Mouse (Mus musculus) stomach, embryonic 15.5 days (tissue): Measurements from ENCODE around the gene Dlx5. TPM values are rescaled to one million over a fixed set of nuclear protein-coding genes. Genes with fewer than 3 reads are reported as not detected.

ENCODE experiments used
- ATAC-seq: fragments of 200-750 bp; cut with Nextera tagmentation; 2 replicates; pipeline ENCODE4 v1.8.0; 2017; ENCODE audit warnings: low read depth, moderate number of reproducible peaks, moderate TSS enrichment; ENCODE audit not compliant: insufficient read depth, low FRiP score
- H3K27ac ChIP-seq: fragments of 300-500 bp; sonication (generic); 2 replicates; pipeline ENCODE4 v1.5.1; 2015; ENCODE audit warnings: mild to moderate bottlenecking, inconsistent platforms
- H3K27me3 ChIP-seq: fragments of 300-500 bp; sonication (generic); replicated peaks from 2 replicates; pipeline ENCODE4 v1.6.1; 2015; ENCODE audit warnings: inconsistent platforms
- H3K36me3 ChIP-seq: fragments of 300-500 bp; sonication (generic); 2 replicates; pipeline ENCODE4 v1.6.1; 2015; ENCODE audit warnings: inconsistent platforms
- H3K4me1 ChIP-seq: fragments of 300-500 bp; sonication (generic); 2 replicates; pipeline ENCODE4 v1.6.1; 2015; ENCODE audit warnings: inconsistent platforms
- H3K4me2 ChIP-seq: fragments of 300-500 bp; sonication (generic); 2 replicates; pipeline ENCODE4 v1.6.1; 2015; ENCODE audit warnings: mild to moderate bottlenecking, inconsistent platforms
- H3K4me3 ChIP-seq: fragments of 300-500 bp; sonication (generic); replicated peaks from 2 replicates; pipeline ENCODE4 v1.5.1; 2015; ENCODE audit warnings: inconsistent platforms
- H3K9ac ChIP-seq: fragments of 300-500 bp; sonication (generic); 2 replicates; pipeline ENCODE4 v1.6.1; 2015; ENCODE audit warnings: inconsistent platforms
- H3K9me3 ChIP-seq: fragments of 300-500 bp; sonication (generic); 2 replicates; pipeline ENCODE4 v1.6.1; 2016; ENCODE audit warnings: inconsistent platforms
- WGBS: fragments of 180-500 bp; shearing (Covaris S2); methylation state at CpG from one replicate; pipeline ENCODE4 v1.1.7; 2015; 5-methylcytosine and 5-hydroxymethylcytosine counted together
- polyA plus RNA-seq: library from polyadenylated mRNA; unstranded; fragments of >200 nt; fragmentation: Nextera tagmentation; extraction: Ambion mirVana; gene quantifications from 2 replicates; pipeline ENCODE4 v1.2.1, GENCODE M21; 2015

Dlx5 gene
- polyA plus RNA-seq, 1 experiment from 2014 or later: 3.4 TPM

DNA sequence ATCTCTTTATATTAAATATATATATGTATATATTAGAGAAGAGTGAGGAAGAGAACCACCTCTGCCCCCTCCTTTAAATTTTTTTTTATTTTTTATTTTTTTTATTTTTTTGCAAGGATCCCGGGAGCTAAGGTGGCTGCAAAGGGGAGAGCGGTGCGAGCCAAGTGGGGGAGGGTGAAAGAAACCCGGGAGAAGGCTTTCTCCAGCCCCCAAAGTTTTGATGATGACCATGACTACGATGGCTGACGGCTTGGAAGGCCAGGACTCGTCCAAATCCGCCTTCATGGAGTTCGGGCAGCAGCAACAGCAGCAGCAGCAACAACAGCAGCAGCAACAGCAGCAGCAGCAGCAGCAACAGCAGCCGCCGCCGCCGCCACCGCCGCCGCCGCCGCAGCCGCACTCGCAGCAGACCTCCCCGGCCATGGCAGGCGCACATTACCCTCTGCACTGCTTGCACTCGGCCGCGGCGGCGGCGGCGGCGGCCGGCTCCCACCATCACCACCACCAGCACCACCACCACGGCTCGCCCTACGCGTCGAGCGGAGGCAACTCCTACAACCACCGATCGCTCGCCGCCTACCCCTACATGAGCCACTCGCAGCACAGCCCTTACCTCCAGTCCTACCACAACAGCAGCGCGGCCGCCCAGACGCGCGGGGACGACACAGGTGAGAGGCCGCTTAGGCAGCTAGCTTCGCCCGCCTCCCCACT, 18.6 kb downstream of the Dlx5 start, which contains the start of gene Dlx6:
Gene Dlx6, plus strand, starts transcription at position 175 of the 711 bp plus-strand sequence.
- H3K36me3 ChIP-seq: no peaks in the 10 kb centered on the region
- H3K4me2 ChIP-seq: peak within 1 kb of the TSS; percentile 72
- no peaks in the 10 kb centered on the region for H3K9me3 ChIP-seq
- peak; percentile 70 for ATAC-seq
- no peak within 1 kb of the TSS for H3K9ac ChIP-seq
- peaks cover 82% of the 10 kb centered on the region for H3K27me3 ChIP-seq
- peak within 1 kb of the TSS; percentile 36 for H3K4me3 ChIP-seq
- H3K27ac ChIP-seq: no peak within 1 kb of the TSS
- H3K4me1 ChIP-seq: peaks cover 20% of the 10 kb centered on the region
- under 1% methylated on average over 46 of the region's 52 CpGs for WGBS

DNA sequence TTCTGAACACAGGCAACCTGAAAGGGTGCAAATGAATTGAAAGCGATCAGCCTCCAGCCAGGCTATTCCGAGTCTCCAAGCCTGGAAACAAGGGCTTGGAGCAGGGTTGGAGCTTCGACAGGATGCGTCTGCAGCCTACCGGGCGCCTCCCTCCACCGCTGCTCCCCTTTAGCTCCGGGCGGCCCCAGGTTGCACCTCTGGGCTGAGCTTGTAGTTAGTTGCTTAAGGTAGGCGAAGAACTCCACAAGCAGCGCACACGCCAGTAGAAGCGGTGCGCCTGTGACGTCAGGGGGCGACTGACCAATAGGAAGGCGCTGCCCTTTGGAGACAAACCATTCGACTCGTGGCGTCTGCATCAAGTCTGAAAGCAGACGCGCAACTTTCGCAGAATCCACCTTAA, 19.3 kb downstream of the Dlx5 start:
- no peak overlapping the region for H3K9ac ChIP-seq
- H3K27me3 ChIP-seq: peaks cover 87% of the 10 kb centered on the region
- no peak overlapping the region for H3K27ac ChIP-seq
- no peaks in the 10 kb centered on the region for H3K9me3 ChIP-seq
- 2% methylated on average over 23 of the region's 23 CpGs for WGBS
- peak; percentile 51 for ATAC-seq
- no peaks in the 10 kb centered on the region for H3K36me3 ChIP-seq
- H3K4me2 ChIP-seq: peak overlapping the region; percentile 72
- H3K4me3 ChIP-seq: peak overlapping the region; percentile 36
- peaks cover 20% of the 10 kb centered on the region for H3K4me1 ChIP-seq

DNA sequence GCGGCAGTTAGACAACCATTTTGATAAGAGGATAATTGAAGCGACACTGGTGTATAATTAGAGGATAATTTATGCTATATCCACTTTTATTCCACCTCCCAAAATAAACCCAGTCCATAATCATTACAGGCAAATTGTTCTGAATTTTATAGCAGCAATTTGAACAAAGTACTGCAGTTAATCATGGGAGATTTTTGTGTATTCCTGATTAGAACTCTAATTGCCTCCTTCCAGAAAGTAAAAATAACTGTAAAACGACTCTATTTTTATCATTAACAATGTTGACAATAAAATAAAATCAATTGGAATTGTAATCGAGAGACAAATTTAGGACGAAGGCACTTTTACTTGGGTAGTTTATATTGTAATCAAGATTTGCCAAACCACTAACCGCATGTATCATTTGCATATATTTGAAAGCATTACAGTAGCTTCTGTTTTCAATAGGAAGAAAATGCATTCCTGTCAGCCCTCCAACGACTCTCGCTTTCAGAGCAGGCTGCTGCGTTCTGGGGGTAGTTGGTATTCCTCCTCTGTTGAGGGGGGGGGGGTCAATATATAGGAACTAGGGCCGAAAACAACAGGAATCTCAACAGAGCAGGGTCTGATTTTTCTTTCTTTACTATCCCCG, 20.0 kb downstream of the Dlx5 start:
- no peak for ATAC-seq
- no peaks in the 10 kb centered on the region for H3K9me3 ChIP-seq
- H3K4me1 ChIP-seq: peaks cover 20% of the 10 kb centered on the region
- H3K27ac ChIP-seq: no peak overlapping the region
- no peaks in the 10 kb centered on the region for H3K36me3 ChIP-seq
- peaks cover 87% of the 10 kb centered on the region for H3K27me3 ChIP-seq
- H3K4me2 ChIP-seq: no peak overlapping the region
- no peak overlapping the region for H3K4me3 ChIP-seq
- H3K9ac ChIP-seq: no peak overlapping the region
- WGBS: 4% methylated on average over 11 of the region's 11 CpGs

DNA sequence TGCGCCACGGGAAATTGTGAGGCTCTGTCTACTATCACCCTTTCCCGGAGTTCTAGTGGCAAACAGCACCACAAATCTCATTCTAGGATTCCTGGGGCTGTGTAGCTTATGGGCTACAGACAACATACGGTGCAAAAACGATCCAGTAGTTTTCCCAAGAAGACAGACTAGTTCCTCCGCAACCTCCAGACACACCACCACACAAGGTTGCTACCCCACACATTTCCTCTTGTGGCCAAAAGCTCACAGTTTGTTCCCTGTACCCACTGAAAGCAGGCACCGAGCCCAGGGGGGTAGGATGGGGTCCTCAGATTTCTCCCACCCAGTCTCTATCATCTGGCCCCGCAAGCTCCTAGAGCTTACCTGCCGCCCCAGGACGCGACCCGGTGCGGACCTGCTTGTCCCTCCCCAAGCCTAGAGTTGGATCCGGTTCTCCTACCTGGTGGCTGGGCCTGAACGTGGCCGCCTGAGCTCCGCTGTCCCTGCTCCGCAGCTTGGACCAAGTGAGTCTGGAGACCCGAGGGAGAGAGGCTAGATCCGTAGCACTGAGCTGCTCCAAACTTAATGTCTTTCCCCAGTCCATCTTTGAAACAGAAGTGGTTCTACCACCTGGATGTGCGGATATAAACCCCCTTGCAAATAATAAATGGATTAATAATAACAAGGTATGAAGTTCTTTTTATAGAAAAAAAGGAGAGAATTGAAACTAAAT, 20.6 kb downstream of the Dlx5 start:
- Histone ChIP-seq H3K4me1 (peaks cover 20% of the 10 kb centered on the region), H3K9me3 (no peaks in the 10 kb centered on the region), H3K27ac (no peak overlapping the region), H3K4me3 (no peak overlapping the region), H3K4me2 (no peak overlapping the region), H3K9ac (no peak overlapping the region), H3K27me3 (peaks cover 88% of the 10 kb centered on the region), H3K36me3 (no peaks in the 10 kb centered on the region)
- ATAC-seq: no peak
- 2% methylated on average over 21 of the region's 21 CpGs for WGBS

DNA sequence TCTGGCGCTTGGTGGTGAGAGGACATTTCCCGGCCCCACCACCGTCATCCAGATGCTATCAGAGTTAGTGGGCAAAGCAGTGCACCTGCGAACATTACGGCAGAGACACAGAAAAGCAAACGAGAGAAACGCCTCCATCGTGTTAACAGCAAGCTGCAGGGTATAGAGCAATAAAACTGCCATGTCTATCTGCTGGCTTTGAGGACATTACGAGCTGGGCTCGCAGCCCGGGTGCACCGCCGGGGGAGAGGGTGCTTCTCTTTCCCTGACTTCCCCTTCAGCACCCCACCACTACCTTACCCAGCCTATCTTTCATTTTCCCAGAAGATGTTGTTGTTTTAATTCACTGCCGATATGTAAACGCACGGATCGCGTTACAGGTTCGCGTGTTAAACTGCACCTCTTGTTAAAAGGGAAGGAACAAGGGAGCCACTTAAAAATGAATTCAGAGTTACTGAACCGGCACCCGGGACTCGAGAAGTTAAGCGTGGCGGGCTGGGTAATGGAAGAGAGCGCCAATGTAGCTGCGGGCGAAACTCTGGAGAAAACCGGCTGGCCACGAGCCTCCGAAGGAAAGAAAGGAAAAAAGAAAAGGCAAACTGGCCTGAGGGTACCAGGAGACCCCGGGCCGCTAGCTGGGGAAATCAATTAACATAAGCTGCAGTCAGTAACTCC, 21.3 kb downstream of the Dlx5 start:
- H3K9me3 ChIP-seq: no peaks in the 10 kb centered on the region
- WGBS: under 1% methylated on average over 33 of the region's 33 CpGs
- no peak for ATAC-seq
- peaks cover 88% of the 10 kb centered on the region for H3K27me3 ChIP-seq
- peaks cover 20% of the 10 kb centered on the region for H3K4me1 ChIP-seq
- H3K9ac ChIP-seq: no peak overlapping the region
- no peaks in the 10 kb centered on the region for H3K36me3 ChIP-seq
- H3K4me2 ChIP-seq: no peak overlapping the region
- H3K4me3 ChIP-seq: no peak overlapping the region; the same call in none of the 2 replicates
- no peak overlapping the region for H3K27ac ChIP-seq

DNA sequence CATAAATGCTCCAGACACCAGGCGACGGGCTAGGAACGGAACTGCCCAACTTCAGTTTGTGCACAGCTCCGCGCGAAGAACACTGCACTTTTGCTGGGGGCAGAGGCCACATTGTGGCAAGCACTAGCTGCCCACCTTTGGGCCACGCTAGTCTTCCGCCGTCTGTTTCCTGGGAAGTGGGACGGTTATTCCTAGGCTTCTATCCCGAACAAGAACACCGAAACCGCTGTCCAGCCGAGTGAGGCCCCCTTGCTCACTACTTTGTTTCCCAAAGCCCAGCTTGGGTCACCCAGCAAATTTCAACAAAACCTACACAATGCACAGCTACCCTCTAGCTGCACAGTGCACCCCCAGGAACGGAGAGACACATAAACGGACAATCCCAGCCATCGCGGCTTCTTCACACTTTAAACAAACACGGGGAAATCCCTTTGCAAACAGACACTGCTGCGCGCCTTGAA, 21.9 kb downstream of the Dlx5 start:
- Histone ChIP-seq H3K27me3 (peaks cover 88% of the 10 kb centered on the region), H3K9me3 (no peaks in the 10 kb centered on the region), H3K27ac (no peak overlapping the region), H3K36me3 (no peaks in the 10 kb centered on the region), H3K4me1 (peaks cover 20% of the 10 kb centered on the region), H3K9ac (no peak overlapping the region), H3K4me3 (no peak overlapping the region; the same call in 1 of the 2 replicates), H3K4me2 (no peak overlapping the region)
- no peak for ATAC-seq
- 2% methylated on average over 21 of the region's 21 CpGs for WGBS

DNA sequence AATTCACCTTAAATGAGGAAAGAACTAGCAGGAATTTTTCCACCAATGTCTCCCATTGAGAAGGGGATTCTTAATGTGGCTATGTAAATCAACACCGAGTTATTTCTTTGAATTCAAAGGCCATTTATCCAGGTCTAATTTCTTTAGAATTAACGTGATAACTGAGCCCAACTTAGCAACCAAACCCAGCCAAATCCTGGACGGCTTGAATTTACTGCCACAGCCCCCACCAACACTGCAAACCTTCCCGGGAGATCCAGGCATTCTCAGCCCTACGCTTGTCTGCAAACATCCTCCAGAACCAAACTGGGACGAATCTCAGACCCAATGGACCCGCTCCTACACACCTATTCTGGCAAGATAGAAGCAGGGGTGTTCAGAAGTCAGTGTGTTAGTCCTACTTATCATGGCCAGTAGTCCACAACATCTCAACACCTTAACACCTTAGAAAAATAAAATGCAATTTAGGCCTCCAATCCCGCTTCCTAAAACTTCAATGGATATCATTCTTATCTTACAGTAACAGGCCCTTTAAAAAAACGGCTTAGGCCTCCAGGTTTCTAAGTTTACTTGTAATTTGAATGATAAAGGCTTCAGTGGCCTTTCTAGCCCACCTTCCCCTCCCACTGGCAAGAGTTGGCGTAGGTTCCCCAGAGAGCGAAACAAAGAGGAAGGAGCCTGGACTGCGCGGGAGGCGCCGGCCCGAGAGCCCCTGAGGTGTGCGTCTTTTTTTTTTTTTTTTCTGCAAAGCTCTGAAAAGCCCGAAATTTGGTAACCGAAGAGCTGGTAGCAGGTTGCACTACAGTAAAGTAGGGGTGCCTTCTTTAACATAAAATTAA, 22.6 kb downstream of the Dlx5 start:
- Histone ChIP-seq H3K9me3 (no peaks in the 10 kb centered on the region), H3K27me3 (peaks cover 90% of the 10 kb centered on the region), H3K27ac (no peak overlapping the region), H3K4me3 (no peak overlapping the region), H3K4me1 (peaks cover 20% of the 10 kb centered on the region), H3K4me2 (no peak overlapping the region), H3K9ac (no peak overlapping the region), H3K36me3 (no peaks in the 10 kb centered on the region)
- ATAC-seq: no peak
- 3% methylated on average over 19 of the region's 19 CpGs for WGBS

DNA sequence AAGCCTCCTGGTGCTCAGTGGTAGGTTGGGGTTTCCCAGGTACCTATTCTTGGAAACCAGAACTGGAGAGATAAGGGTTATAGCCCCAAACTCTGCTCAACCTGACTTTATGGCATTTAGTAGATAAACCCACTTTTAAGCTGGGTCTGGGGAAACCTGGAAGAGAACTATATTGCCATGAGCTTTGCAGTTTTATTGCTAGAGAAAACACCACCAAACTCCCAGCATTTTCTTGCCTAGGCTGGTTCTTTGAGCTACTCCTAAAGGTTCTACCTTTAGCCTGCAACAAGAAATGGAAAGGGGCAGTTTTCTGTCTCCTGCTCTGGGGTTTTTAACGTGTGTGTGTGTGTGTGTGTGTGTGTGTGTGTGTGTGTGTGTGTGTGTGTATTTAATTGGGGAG, 23.3 kb downstream of the Dlx5 start:
- no peak overlapping the region for H3K27ac ChIP-seq
- WGBS: 0% methylated on average over 1 of the region's 1 CpGs

DNA sequence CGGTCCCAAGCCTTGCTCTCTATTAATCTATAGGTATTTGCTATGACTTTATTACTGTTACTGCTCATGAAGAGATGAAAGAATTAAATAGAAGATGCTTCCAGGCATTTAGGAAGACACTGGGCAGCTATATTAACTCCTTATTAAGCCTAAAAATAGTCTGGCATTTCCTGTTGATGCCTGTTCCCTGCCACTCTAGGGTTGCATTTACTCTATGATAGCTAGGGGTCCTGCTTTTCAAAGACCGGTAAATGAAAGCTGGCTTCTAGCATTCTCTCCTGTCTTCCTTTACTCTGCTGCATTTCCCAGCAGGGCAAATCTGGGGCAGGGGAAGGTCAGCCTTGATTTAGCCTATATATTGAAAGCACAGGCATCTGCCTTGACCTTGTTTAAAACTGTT, 24.1 kb downstream of the Dlx5 start:
- no peak overlapping the region for H3K9ac ChIP-seq
- no peak overlapping the region for H3K4me2 ChIP-seq
- 11% methylated on average over 2 of the region's 2 CpGs for WGBS
- H3K36me3 ChIP-seq: no peaks in the 10 kb centered on the region
- no peak for ATAC-seq
- no peaks in the 10 kb centered on the region for H3K9me3 ChIP-seq
- H3K27ac ChIP-seq: no peak overlapping the region
- peaks cover 87% of the 10 kb centered on the region for H3K27me3 ChIP-seq
- no peak overlapping the region for H3K4me3 ChIP-seq
- peaks cover 8% of the 10 kb centered on the region for H3K4me1 ChIP-seq

More for the DNA sequence above, 23.3 kb downstream of the Dlx5 start:
- Histone ChIP-seq H3K4me1 (peaks cover 14% of the 10 kb centered on the region), H3K27me3 (peaks cover 87% of the 10 kb centered on the region), H3K4me3 (no peak overlapping the region), H3K36me3 (no peaks in the 10 kb centered on the region), H3K9ac (no peak overlapping the region), H3K4me2 (no peak overlapping the region), H3K9me3 (no peaks in the 10 kb centered on the region)
- ATAC-seq: no peak

DNA sequence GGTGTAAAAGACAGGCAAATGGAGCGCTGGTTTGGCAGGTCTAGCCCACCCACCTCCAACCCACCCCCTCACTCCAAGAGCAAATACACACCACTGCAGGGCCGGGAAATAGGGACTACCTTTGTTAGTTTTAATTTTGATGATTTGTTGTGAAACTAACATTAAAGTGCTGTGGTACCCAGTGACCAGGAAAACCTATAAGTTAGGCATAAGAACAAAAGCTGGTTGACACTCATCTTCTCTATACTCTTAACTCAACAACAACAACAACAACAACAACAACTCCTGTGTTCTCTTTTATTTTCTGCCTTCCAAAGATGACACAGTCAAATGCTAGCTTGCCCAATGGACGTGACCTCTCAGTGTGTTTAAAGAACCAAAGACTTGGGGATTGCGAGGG, 25.0 kb downstream of the Dlx5 start:
- WGBS: 4% methylated on average over 4 of the region's 4 CpGs
- Histone ChIP-seq H3K4me1 (0 out of 2 replicates have a peak, but pooled peaks cover 3% of the 10 kb centered on the region), H3K27me3 (peaks cover 88% of the 10 kb centered on the region), H3K9ac (no peak overlapping the region), H3K9me3 (no peaks in the 10 kb centered on the region), H3K27ac (no peak overlapping the region), H3K36me3 (no peaks in the 10 kb centered on the region), H3K4me3 (no peak overlapping the region), H3K4me2 (no peak overlapping the region)
- no peak for ATAC-seq

DNA sequence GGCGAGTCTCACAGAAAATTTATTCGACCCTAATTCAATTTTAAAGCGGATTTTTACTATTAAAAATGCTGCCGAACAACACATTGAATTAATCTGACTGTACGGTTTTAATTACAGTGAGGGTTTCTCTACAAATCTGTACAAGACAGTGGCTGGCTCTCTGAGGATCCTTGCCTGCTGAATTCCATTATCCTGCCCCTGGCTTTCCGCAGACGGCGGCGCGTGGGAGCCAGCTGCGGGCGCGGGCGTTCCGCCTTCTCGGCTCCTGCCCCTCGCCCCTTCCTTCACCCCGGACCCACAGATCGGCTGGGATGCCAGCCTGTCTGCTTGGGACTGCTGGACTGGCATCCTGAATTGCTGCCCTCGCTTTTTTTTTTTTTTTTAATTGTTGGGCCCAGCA, 25.6 kb downstream of the Dlx5 start:
- WGBS: 1% methylated on average over 20 of the region's 20 CpGs

More for the DNA sequence above, 25.6 kb downstream of the Dlx5 start:
- H3K4me3 ChIP-seq: no peak overlapping the region
- H3K4me2 ChIP-seq: no peak overlapping the region
- 0 out of 2 replicates have a peak, but pooled peaks cover 3% of the 10 kb centered on the region for H3K4me1 ChIP-seq
- no peaks in the 10 kb centered on the region for H3K9me3 ChIP-seq
- no peak overlapping the region for H3K27ac ChIP-seq
- no peak for ATAC-seq
- peaks cover 91% of the 10 kb centered on the region for H3K27me3 ChIP-seq
- H3K9ac ChIP-seq: no peak overlapping the region
- H3K36me3 ChIP-seq: no peaks in the 10 kb centered on the region
